Mouse (Mus musculus): ENCODE results near the gene Hectd4. TPM values are rescaled to one million over a fixed set of nuclear protein-coding genes. Genes with fewer than 3 reads are reported as not detected.

Hectd4 gene
- polyA plus RNA-seq, 1 experiment from 2014 or later, result 3.1 TPM

GRCm38 (mm10) chr5:121280456-121280855 is 60.4 kb downstream of the Hectd4 start:
- Histone ChIP-seq H3K27ac (ENCODE audit: low read length) (no peak overlapping the region), H3K4me3 (ENCODE audit: low read length) (no peak overlapping the region), H3K9ac (ENCODE audit: low read depth, low read length) (no peak overlapping the region), H3K4me2 (ENCODE audit: low read depth, low read length) (no peak overlapping the region), H3K27me3 (replicated peaks; ENCODE audit: control insufficient read depth, insufficient read depth, low read length) (no peaks in the 10 kb centered on the region), H3K36me3 (ENCODE audit: control insufficient read depth, insufficient read depth, low read length) (no peaks in the 10 kb centered on the region; the same call in 1 of the 2 replicates), H3K9me3 (ENCODE audit: control insufficient read depth, low read length) (no peaks in the 10 kb centered on the region), H3K4me1 (ENCODE audit: control insufficient read depth, insufficient read depth, low read length) (no peaks in the 10 kb centered on the region)
- ATAC-seq, result no peak
- 88% methylated on average over 4 of the region's 4 CpGs for WGBS

- no peak overlapping the region for H3K27ac ChIP-seq (ENCODE audit: low read length)
- no peaks in the 10 kb centered on the region for H3K9me3 ChIP-seq (ENCODE audit: control insufficient read depth, low read length)
- no peaks in the 10 kb centered on the region for H3K4me1 ChIP-seq (ENCODE audit: control insufficient read depth, insufficient read depth, low read length)
- ATAC-seq, result no peak
- 94% methylated on average over 9 of the region's 9 CpGs for WGBS
- H3K36me3 ChIP-seq (ENCODE audit: control insufficient read depth, insufficient read depth, low read length), result peaks cover 10% of the 10 kb centered on the region
- no peak overlapping the region for H3K9ac ChIP-seq (ENCODE audit: low read depth, low read length)
- no peak overlapping the region for H3K4me2 ChIP-seq (ENCODE audit: low read depth, low read length)
- no peaks in the 10 kb centered on the region for H3K27me3 ChIP-seq (replicated peaks; ENCODE audit: control insufficient read depth, insufficient read depth, low read length)
- no peak overlapping the region for H3K4me3 ChIP-seq (ENCODE audit: low read length)
Observed at GRCm38 (mm10) chr5:121283051-121283450, 63.0 kb downstream of the Hectd4 start.

DNA sequence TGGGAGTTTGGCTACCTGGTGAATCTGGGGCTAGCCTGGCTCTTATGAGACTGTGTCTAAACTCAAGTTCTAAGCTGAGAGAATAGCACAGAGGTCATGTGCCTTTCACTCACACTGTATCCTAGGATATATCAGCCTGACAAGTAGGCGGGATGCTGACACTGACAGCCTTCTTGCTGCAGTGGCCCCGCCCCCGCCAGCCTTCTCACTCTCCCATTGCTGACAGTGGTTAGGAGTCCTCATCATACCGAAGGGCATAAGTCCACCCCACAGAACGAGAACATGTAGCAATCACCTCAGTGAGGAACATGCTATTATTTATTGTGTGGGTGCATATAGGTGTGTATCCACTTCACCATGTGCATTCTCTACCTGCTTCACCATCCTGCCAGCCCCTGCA is 64.8 kb downstream of the Hectd4 start:
- Histone ChIP-seq H3K4me2 (ENCODE audit: low read depth, low read length) (no peak overlapping the region), H3K27me3 (replicated peaks; ENCODE audit: control insufficient read depth, insufficient read depth, low read length) (no peaks in the 10 kb centered on the region), H3K4me3 (ENCODE audit: low read length) (no peak overlapping the region), H3K36me3 (ENCODE audit: control insufficient read depth, insufficient read depth, low read length) (peaks cover 10% of the 10 kb centered on the region), H3K4me1 (ENCODE audit: control insufficient read depth, insufficient read depth, low read length) (no peaks in the 10 kb centered on the region), H3K27ac (ENCODE audit: low read length) (no peak overlapping the region), H3K9ac (ENCODE audit: low read depth, low read length) (no peak overlapping the region), H3K9me3 (ENCODE audit: control insufficient read depth, low read length) (no peaks in the 10 kb centered on the region)
- 85% methylated on average over 5 of the region's 5 CpGs for WGBS
- peak; percentile 21; the same call in 1 of the 2 replicates for ATAC-seq

DNA sequence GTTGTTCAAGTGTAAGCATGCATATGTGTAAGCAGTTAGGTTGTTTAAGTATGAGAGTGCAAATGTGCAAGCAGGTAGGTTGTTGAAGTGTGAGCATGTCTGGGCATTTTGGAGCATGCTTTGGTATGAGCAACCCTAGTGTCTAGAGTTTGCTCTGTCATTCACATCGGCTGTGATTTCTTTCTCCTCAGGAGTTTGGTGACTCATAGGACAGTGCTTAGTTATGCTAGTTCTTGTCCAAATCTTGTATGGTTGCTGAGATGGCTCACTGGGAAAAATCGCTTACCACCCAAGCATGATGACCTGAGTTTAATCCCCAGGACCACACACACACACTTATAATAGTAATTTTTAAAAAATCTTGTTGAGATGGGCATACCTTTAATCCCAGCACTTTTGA is 67.2 kb downstream of the Hectd4 start:
- WGBS, result 97% methylated on average over 2 of the region's 2 CpGs
- H3K36me3 ChIP-seq (ENCODE audit: control insufficient read depth, insufficient read depth, low read length), result peaks cover 10% of the 10 kb centered on the region
- H3K9ac ChIP-seq (ENCODE audit: low read depth, low read length), result no peak overlapping the region

DNA sequence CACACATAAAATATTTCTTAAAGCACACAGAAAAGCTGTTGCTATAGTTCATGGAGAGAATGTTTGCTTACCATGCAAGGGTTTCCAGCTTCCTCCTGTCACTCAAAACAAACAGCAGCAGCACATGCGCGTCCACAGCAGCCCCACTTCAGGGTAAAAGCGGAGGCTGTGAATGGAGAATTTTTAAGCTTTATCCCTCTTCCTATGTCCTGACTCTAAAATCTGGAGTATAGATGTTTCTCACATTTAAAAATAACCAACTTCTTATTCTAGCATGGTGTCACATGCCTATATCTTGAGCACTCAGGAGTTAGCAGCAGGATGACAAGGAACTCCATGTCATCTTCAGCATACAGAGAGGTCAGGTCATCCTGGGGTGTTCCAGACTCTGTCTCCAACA is 70.3 kb downstream of the Hectd4 start:
- ATAC-seq, result no peak
- Histone ChIP-seq H3K4me1 (ENCODE audit: control insufficient read depth, insufficient read depth, low read length) (no peaks in the 10 kb centered on the region), H3K9me3 (ENCODE audit: control insufficient read depth, low read length) (no peaks in the 10 kb centered on the region), H3K9ac (ENCODE audit: low read depth, low read length) (no peak overlapping the region), H3K4me3 (ENCODE audit: low read length) (no peak overlapping the region), H3K27me3 (replicated peaks; ENCODE audit: control insufficient read depth, insufficient read depth, low read length) (no peaks in the 10 kb centered on the region), H3K36me3 (ENCODE audit: control insufficient read depth, insufficient read depth, low read length) (peaks cover 18% of the 10 kb centered on the region), H3K27ac (ENCODE audit: low read length) (no peak overlapping the region), H3K4me2 (ENCODE audit: low read depth, low read length) (no peak overlapping the region)
- 98% methylated on average over 3 of the region's 3 CpGs for WGBS

More for the DNA sequence above, 67.2 kb downstream of the Hectd4 start:
- no peak for ATAC-seq
- H3K4me1 ChIP-seq (ENCODE audit: control insufficient read depth, insufficient read depth, low read length), result no peaks in the 10 kb centered on the region
- no peak overlapping the region for H3K4me2 ChIP-seq (ENCODE audit: low read depth, low read length)
- no peaks in the 10 kb centered on the region for H3K27me3 ChIP-seq (replicated peaks; ENCODE audit: control insufficient read depth, insufficient read depth, low read length)
- H3K9me3 ChIP-seq (ENCODE audit: control insufficient read depth, low read length), result no peaks in the 10 kb centered on the region
- no peak overlapping the region for H3K4me3 ChIP-seq (ENCODE audit: low read length)
- no peak overlapping the region for H3K27ac ChIP-seq (ENCODE audit: low read length)

DNA sequence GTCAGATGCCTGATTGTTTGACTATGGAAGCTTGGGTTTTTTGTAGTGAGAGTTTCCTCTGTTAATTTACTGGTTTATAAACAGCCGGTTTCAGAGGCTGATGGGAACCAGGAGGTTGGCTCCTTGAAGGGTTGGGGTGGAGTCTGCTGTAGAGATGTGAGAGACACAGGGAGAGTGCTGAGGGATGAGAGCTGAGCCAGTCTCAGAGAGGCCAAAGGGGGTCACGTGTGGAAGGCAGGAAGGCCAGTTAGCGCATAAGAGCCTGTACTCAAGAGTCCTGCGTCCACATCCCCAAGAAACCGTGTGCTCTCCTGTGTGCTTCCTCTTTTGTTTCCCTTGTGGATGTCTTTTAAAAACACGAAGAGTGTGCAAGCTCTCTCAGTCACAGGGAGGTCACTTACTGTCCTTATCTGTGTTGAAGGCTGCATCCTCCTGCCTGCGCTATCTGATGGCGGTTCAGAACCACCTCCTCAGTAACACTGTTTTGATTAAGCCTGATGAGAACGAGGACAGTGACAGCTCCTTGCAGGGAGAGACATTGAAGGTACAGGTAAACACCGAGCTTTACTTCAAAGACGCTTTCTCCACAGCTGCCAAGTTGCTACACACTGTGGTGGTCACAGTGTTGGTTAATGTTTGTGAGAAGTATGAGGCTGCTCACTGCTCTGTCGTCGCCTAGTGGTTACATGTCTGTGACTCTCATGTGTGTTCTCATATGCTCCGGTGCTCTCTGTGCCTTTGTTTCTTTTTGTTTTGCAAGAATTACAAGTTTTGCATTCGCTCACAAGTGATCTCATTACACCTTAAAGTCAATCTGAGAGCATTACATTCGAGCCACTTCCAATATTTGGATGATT is 72.5 kb downstream of the Hectd4 start:
- Histone ChIP-seq H3K27me3 (replicated peaks; ENCODE audit: control insufficient read depth, insufficient read depth, low read length) (no peaks in the 10 kb centered on the region), H3K4me1 (ENCODE audit: control insufficient read depth, insufficient read depth, low read length) (no peaks in the 10 kb centered on the region), H3K36me3 (ENCODE audit: control insufficient read depth, insufficient read depth, low read length) (peaks cover 16% of the 10 kb centered on the region), H3K9ac (ENCODE audit: low read depth, low read length) (no peak overlapping the region), H3K9me3 (ENCODE audit: control insufficient read depth, low read length) (no peaks in the 10 kb centered on the region), H3K4me2 (ENCODE audit: low read depth, low read length) (no peak overlapping the region), H3K4me3 (ENCODE audit: low read length) (no peak overlapping the region), H3K27ac (ENCODE audit: low read length) (peak overlapping the region; percentile 5; the same call in 1 of the 2 replicates)
- ATAC-seq, result peak; percentile 50
- 66% methylated on average over 16 of the region's 16 CpGs for WGBS

- Histone ChIP-seq H3K4me2 (ENCODE audit: low read depth, low read length) (no peak overlapping the region), H3K9ac (ENCODE audit: low read depth, low read length) (no peak overlapping the region), H3K27me3 (replicated peaks; ENCODE audit: control insufficient read depth, insufficient read depth, low read length) (no peaks in the 10 kb centered on the region), H3K4me1 (ENCODE audit: control insufficient read depth, insufficient read depth, low read length) (no peaks in the 10 kb centered on the region), H3K36me3 (ENCODE audit: control insufficient read depth, insufficient read depth, low read length) (peaks cover 23% of the 10 kb centered on the region), H3K27ac (ENCODE audit: low read length) (no peak overlapping the region), H3K4me3 (ENCODE audit: low read length) (no peak overlapping the region), H3K9me3 (ENCODE audit: control insufficient read depth, low read length) (no peaks in the 10 kb centered on the region)
- WGBS, result 93% methylated on average over 7 of the region's 7 CpGs
- no peak for ATAC-seq
Observed at GRCm38 (mm10) chr5:121305009-121305408, 85.0 kb downstream of the Hectd4 start.

DNA sequence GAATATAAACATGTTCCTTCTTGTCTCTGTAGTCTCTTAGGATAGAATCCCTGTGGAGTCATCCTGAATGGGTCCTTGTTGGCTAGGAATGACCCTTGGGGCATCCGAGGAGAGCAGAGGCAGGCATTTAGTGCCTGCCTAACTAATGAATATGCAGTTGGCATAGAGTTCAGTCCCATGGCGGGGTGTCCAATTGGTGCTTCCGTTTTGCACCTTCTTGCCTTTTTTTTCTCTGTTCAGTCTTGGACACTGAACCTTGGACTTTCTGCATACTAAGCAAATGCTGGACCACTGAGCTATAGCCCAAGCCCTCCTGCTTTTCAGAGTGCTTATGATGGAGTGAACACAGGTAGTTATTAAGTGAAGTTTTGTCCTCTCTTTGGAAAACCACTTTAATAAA is 87.6 kb downstream of the Hectd4 start:
- WGBS, result 74% methylated on average over 3 of the region's 3 CpGs
- ATAC-seq, result no peak
- no peak overlapping the region for H3K4me3 ChIP-seq (ENCODE audit: low read length)

GRCm38 (mm10) chr5:121311576-121311975 is 91.6 kb downstream of the Hectd4 start:
- Histone ChIP-seq H3K4me1 (ENCODE audit: control insufficient read depth, insufficient read depth, low read length) (no peaks in the 10 kb centered on the region), H3K9ac (ENCODE audit: low read depth, low read length) (no peak overlapping the region), H3K9me3 (ENCODE audit: control insufficient read depth, low read length) (no peaks in the 10 kb centered on the region), H3K4me2 (ENCODE audit: low read depth, low read length) (no peak overlapping the region), H3K4me3 (ENCODE audit: low read length) (no peak overlapping the region), H3K27ac (ENCODE audit: low read length) (no peak overlapping the region), H3K36me3 (ENCODE audit: control insufficient read depth, insufficient read depth, low read length) (peaks cover 14% of the 10 kb centered on the region), H3K27me3 (replicated peaks; ENCODE audit: control insufficient read depth, insufficient read depth, low read length) (no peaks in the 10 kb centered on the region)
- 94% methylated on average over 8 of the region's 8 CpGs for WGBS
- no peak for ATAC-seq

More for the DNA sequence above, 87.6 kb downstream of the Hectd4 start:
- H3K36me3 ChIP-seq (ENCODE audit: control insufficient read depth, insufficient read depth, low read length), result peaks cover 20% of the 10 kb centered on the region
- H3K4me1 ChIP-seq (ENCODE audit: control insufficient read depth, insufficient read depth, low read length), result no peaks in the 10 kb centered on the region
- no peaks in the 10 kb centered on the region for H3K9me3 ChIP-seq (ENCODE audit: control insufficient read depth, low read length)
- no peak overlapping the region for H3K9ac ChIP-seq (ENCODE audit: low read depth, low read length)
- no peak overlapping the region for H3K27ac ChIP-seq (ENCODE audit: low read length)
- no peak overlapping the region for H3K4me2 ChIP-seq (ENCODE audit: low read depth, low read length)
- H3K27me3 ChIP-seq (replicated peaks; ENCODE audit: control insufficient read depth, insufficient read depth, low read length), result no peaks in the 10 kb centered on the region
